Mouse (Mus musculus) G1E (cell line): ENCODE data around the gene Adarb1. TPM values are rescaled to one million over a fixed set of nuclear protein-coding genes. Genes with fewer than 3 reads are reported as not detected.

ENCODE experiments used
- ATAC-seq: 2 replicates; pipeline ENCODE4 v1.8.0; 2016; ENCODE audit warnings: mild to moderate bottlenecking; ENCODE audit not compliant: insufficient number of reproducible peaks, poor library complexity, low FRiP score, severe bottlenecking; ENCODE audit errors: extremely low read depth
- DNase-seq: peaks from one replicate; pipeline ENCODE4 v3.0.0; 2012; ENCODE audit warnings: low spot score
- H3K27me3 ChIP-seq: 2 replicates; pipeline ENCODE4 v1.6.1; 2012; ENCODE audit warnings: mild to moderate bottlenecking, low read length, inconsistent platforms; ENCODE audit not compliant: insufficient read depth
- H3K36me3 ChIP-seq: replicated peaks from 2 replicates; pipeline ENCODE3; 2012; ENCODE audit warnings: mild to moderate bottlenecking, inconsistent platforms
- H3K4me1 ChIP-seq: 2 replicates; pipeline ENCODE4 v1.6.1; 2012; ENCODE audit warnings: low read depth, low read length, inconsistent platforms, mixed read lengths; ENCODE audit not compliant: insufficient read depth
- H3K4me3 ChIP-seq: 2 replicates; pipeline ENCODE4 v1.5.1; 2012; ENCODE audit warnings: low read depth, mild to moderate bottlenecking, inconsistent platforms, low read length, moderate library complexity, mixed read lengths
- H3K9me3 ChIP-seq: replicated peaks from 2 replicates; pipeline ENCODE4 v1.6.1; 2012; ENCODE audit warnings: inconsistent platforms
- CTCF ChIP-seq: IDR thresholded peaks from 2 replicates; pipeline ENCODE4 v1.5.1; 2012; ENCODE audit warnings: low read depth, low read length, inconsistent platforms, mixed read lengths
- GATA1 ChIP-seq: IDR thresholded peaks from 2 replicates; pipeline ENCODE4 v1.6.1; 2012; ENCODE audit warnings: borderline replicate concordance, low read length, inconsistent platforms, mixed read lengths
- GATA2 ChIP-seq: IDR thresholded peaks from 2 replicates; pipeline ENCODE4 v1.6.1; 2012; ENCODE audit warnings: low read depth, low read length, inconsistent platforms, borderline replicate concordance
- POLR2AphosphoS5 ChIP-seq: IDR thresholded peaks from 2 replicates; pipeline ENCODE4 v1.6.1; 2012; ENCODE audit warnings: low read depth, low read length, inconsistent platforms; ENCODE audit not compliant: insufficient replicate concordance
- TAL1 ChIP-seq: conservative IDR thresholded peaks from 2 replicates; pipeline ENCODE4 v1.6.1; 2012; ENCODE audit warnings: low read depth, low read length, inconsistent platforms, mixed read lengths
- polyA plus RNA-seq: library from polyadenylated mRNA; stranded (reverse); fragments of >175 nt; gene quantifications from 2 replicates; pipeline ENCODE4 v1.2.3, GENCODE M21; 2012
- total RNA-seq, 2 experiments: library from RNA; stranded (forward) in 1 of 2; stranded (reverse) in 1 of 2; fragments of 200-1000 nt in 1 of 2; fragments of >200 nt in 1 of 2; fragmentation: Nextera tagmentation in 1 of 2; gene quantifications; 2 replicates each; pipeline ENCODE4 v1.2.3; 2014 to 2017

The Adarb1 gene
- total and polyA plus RNA-seq, 3 experiments, result 0.05 TPM; not detected in 2

DNA sequence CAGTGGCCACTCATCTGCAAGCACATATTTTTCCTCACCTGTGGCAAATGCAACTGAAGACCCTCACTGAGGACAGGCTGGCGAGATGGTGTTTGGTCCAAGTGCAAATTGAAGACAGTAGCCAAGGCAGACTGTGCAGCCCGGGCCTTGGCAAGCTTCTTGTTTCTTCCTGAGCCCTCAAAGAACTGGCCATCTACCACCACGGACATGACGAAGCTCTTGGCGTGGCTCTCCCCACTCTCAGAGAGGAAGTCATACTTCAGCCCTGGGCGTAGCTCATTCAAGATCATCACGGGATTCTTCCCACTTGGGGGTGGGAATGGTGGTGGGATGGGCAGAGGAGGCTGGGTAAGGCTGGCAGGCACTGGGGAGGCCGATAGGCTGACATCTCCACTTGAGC is 96.5 kb downstream of the Adarb1 start:
- H3K4me1 ChIP-seq, result no peaks in the 10 kb centered on the region
- H3K27me3 ChIP-seq, result peaks cover 15% of the 10 kb centered on the region; the same call in 1 of the 2 replicates
- H3K4me3 ChIP-seq, result no peak overlapping the region
- H3K9me3 ChIP-seq, result no peaks in the 10 kb centered on the region
- no peaks in the 10 kb centered on the region for H3K36me3 ChIP-seq
- DNase-seq (no peak), ATAC-seq (no peak)
- TF ChIP-seq GATA1 (no peak), GATA2 (no peak), CTCF (no peak), TAL1 (no peak), POLR2AphosphoS5 (no peak)

DNA sequence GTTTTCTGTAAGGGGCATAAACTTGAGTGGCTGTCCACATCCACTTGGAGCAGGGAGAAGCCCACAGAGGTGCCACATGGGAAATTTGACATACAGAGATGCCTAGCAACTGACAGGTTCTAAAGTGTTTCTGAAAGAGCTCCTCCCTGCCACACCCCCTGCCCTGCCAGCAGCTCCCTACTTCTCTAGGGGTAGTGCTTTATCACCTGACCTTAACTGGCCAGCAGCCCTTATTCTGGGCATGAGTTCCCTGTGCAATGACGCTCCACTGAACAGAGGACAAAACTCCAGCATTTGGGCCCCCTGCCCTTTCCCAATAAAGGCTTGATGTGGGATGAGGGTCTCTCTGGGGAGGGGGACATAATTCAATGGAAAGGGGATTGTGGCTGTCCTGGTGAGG is 97.1 kb downstream of the Adarb1 start:
- Histone ChIP-seq H3K4me1 (no peaks in the 10 kb centered on the region), H3K9me3 (no peaks in the 10 kb centered on the region), H3K27me3 (peaks cover 15% of the 10 kb centered on the region; the same call in 1 of the 2 replicates), H3K36me3 (no peaks in the 10 kb centered on the region), H3K4me3 (no peak overlapping the region)
- no peak for ATAC-seq
- DNase-seq, result no peak
- TF ChIP-seq POLR2AphosphoS5 (no peak), TAL1 (no peak), GATA1 (no peak), CTCF (no peak), GATA2 (no peak)

DNA sequence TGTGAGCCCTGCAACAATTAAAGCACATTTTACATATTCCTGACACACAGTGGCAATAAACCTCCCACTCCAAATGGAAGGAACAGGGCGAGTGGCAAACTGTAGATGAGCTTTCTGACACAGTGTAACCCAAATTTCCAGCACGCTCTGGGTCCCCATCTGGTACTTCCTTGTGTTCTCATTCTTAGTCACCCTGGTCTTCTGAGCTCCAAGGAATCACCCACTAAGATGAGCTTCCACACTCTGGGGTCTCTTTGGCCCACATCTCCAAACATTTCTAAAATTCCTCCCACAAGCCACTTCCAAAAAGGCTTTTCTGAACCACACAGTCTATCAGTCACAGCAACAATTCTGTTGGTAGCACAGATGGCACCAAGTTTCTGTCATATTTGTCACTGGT is 102.4 kb downstream of the Adarb1 start:
- DNase-seq (no peak), ATAC-seq (no peak)
- no peaks in the 10 kb centered on the region for H3K36me3 ChIP-seq
- peaks cover 6% of the 10 kb centered on the region for H3K27me3 ChIP-seq
- H3K4me1 ChIP-seq, result no peaks in the 10 kb centered on the region
- TF ChIP-seq GATA2, result no peak
- no peak for TF ChIP-seq POLR2AphosphoS5
- no peak for TF ChIP-seq GATA1
- no peak for TF ChIP-seq CTCF
- no peak for TF ChIP-seq TAL1
- no peaks in the 10 kb centered on the region for H3K9me3 ChIP-seq
- H3K4me3 ChIP-seq, result no peak overlapping the region

DNA sequence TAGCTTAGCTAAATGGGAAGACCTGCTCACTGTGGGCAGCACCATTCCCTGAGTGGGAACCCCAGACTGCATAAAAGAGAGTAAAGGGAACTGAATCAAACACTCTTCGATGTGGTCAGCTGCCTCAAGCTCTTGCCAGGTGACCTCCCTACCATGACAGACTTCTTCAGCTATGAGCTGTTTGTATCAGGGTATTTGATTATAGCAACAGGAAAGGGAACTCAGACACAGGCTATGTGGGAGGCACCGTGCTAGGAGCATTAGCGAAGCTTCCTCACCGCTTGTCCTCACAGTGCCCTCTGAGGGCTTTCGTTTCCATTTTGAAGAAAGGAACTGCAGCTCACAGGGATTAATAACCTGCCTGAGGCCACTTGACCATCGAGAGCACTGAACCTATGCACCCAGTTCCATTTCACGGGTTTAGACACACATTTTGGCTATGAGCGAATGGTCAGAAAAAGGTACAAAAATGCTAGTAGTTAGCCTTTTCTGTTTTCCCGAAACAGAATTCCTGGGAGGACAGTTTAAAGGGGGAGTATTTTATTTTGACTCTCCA is 103.3 kb downstream of the Adarb1 start:
- no peak for TF ChIP-seq TAL1
- TF ChIP-seq POLR2AphosphoS5, result no peak
- TF ChIP-seq GATA2, result no peak
- TF ChIP-seq GATA1, result no peak
- TF ChIP-seq CTCF, result no peak
- Histone ChIP-seq H3K36me3 (no peaks in the 10 kb centered on the region), H3K9me3 (no peaks in the 10 kb centered on the region), H3K4me3 (no peak overlapping the region), H3K4me1 (no peaks in the 10 kb centered on the region), H3K27me3 (peaks cover 6% of the 10 kb centered on the region)
- no peak for DNase-seq
- ATAC-seq, result no peak

DNA sequence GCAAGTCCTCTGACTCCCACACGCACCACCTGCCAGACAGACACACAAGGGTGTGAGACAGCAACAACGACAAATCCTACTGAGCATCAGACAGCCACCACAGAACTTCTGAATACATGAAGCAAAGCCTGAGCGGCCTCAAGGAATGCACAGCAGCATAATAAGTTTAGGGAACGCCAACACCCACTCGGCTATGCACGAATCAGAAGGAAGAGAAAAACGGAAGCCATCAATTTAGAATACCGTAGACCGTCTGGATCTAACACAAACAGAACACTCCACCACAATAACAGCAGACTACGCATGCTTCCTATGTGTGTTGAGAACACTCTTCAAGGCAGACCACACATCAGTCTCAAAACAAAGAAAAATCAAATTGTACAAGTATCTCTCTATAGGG is 109.1 kb downstream of the Adarb1 start:
- no peak for ATAC-seq
- Histone ChIP-seq H3K36me3 (no peaks in the 10 kb centered on the region), H3K9me3 (no peaks in the 10 kb centered on the region), H3K4me3 (no peak overlapping the region), H3K27me3 (peaks cover 13% of the 10 kb centered on the region), H3K4me1 (no peaks in the 10 kb centered on the region)
- DNase-seq, result no peak
- no peak for TF ChIP-seq TAL1
- TF ChIP-seq GATA2, result no peak
- no peak for TF ChIP-seq CTCF
- TF ChIP-seq POLR2AphosphoS5, result no peak
- TF ChIP-seq GATA1, result no peak

DNA sequence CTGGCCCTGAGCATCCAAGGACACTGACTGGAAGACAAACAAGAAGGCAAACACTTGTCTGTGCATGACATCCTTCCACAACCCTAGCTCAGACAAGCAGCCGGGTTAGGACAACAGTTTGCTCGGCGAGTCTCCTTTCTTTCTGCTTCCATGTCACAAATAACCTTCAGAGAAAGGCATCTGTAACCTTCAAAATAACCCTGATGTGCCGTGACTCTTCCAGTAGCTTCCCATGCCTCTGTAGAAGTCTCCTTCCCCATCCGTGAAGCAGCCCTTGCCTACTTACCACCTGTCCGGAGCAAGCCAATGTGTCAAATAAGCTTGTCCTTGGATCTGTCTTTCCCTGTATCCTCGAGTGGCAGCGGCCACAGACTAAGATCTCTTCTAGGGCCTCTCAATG is 112.3 kb downstream of the Adarb1 start:
- Histone ChIP-seq H3K9me3 (no peaks in the 10 kb centered on the region), H3K27me3 (peaks cover 23% of the 10 kb centered on the region), H3K4me3 (no peak overlapping the region), H3K4me1 (peaks cover 2% of the 10 kb centered on the region; the same call in 1 of the 2 replicates), H3K36me3 (no peaks in the 10 kb centered on the region)
- no peak for DNase-seq
- TF ChIP-seq GATA2 (no peak), CTCF (no peak), TAL1 (no peak), GATA1 (no peak), POLR2AphosphoS5 (no peak)
- ATAC-seq, result no peak

DNA sequence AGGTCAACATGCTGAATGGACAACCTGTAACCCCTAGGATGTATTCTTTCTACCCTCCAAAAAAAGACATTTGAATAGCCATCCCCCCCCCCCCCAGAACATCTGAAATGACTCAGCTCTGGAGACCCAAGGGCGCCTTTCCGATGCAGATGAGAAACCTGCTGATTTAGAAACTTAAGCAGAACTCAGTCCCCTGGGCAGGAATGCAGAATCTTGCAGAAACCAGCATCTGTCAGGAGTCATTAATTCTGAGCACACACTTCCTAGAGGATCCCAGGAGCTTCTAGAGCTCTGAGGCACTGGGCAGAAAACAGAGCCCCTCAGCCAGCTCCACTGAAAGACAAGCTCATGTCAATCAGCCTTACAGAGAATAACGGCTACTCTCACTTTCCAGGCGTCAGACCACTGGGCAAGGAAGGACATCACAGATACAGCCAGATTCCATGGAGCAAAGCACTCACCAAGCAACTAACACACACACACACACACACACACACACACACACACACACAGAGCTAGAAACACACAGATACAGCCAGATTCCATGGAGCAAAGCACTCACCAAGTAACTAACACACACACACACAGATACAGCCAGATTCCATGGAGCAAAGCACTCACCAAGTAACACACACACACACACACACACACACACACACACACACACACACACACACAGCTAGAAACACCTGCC is 113.1 kb downstream of the Adarb1 start:
- Histone ChIP-seq H3K36me3 (no peaks in the 10 kb centered on the region), H3K4me1 (peaks cover 8% of the 10 kb centered on the region; the same call in 1 of the 2 replicates), H3K4me3 (no peak overlapping the region), H3K9me3 (no peaks in the 10 kb centered on the region), H3K27me3 (peaks cover 27% of the 10 kb centered on the region)
- DNase-seq, result no peak
- ATAC-seq, result no peak
- TF ChIP-seq CTCF (no peak), GATA2 (no peak), TAL1 (no peak), GATA1 (no peak), POLR2AphosphoS5 (no peak)
